Mouse (Mus musculus): ENCODE measurements around the gene Syt14.

Gene Syt14

GRCm38 (mm10) chr1:193035371-193036238, at the start of gene Syt14:
TSS of gene Syt14 (minus strand) at chr1:193035775.
- DNase-seq (ENCODE audit: low read depth, low spot score), result peak; percentile 98

GRCm38 (mm10) chr1:193084016-193084415, 48.4 kb upstream of the Syt14 start:
- peak; percentile 39 for DNase-seq (ENCODE audit: low read depth, low spot score)

GRCm38 (mm10) chr1:193083051-193083450, 47.5 kb upstream of the Syt14 start:
- DNase-seq (ENCODE audit: low read depth, low spot score), result no peak

GRCm38 (mm10) chr1:193082311-193082921, 46.8 kb upstream of the Syt14 start:
- no peak for DNase-seq (ENCODE audit: low read depth, low spot score)

GRCm38 (mm10) chr1:193062618-193063017, 27.0 kb upstream of the Syt14 start:
- no peak for DNase-seq (ENCODE audit: low read depth, low spot score)

- DNase-seq (ENCODE audit: low read depth, low spot score), result no peak
Measured at GRCm38 (mm10) chr1:193060167-193060566, 24.6 kb upstream of the Syt14 start.

- no peak for DNase-seq (ENCODE audit: low read depth, low spot score)
Measured at GRCm38 (mm10) chr1:193059596-193059995, 24.0 kb upstream of the Syt14 start.

- no peak for DNase-seq (ENCODE audit: low read depth, low spot score)
Measured at GRCm38 (mm10) chr1:193054401-193054800, 18.8 kb upstream of the Syt14 start.

GRCm38 (mm10) chr1:193053065-193053464, 17.5 kb upstream of the Syt14 start:
- no peak for DNase-seq (ENCODE audit: low read depth, low spot score)

- no peak for DNase-seq (ENCODE audit: low read depth, low spot score)
Measured at GRCm38 (mm10) chr1:193047616-193048015, 12.0 kb upstream of the Syt14 start.

- DNase-seq (ENCODE audit: low read depth, low spot score), result no peak
Measured at GRCm38 (mm10) chr1:193042760-193043295, 7.3 kb upstream of the Syt14 start.

- no peak for DNase-seq (ENCODE audit: low read depth, low spot score)
Measured at GRCm38 (mm10) chr1:193034951-193035370, 614 bp downstream of the Syt14 start.

GRCm38 (mm10) chr1:193024311-193024710, 11.3 kb downstream of the Syt14 start:
- DNase-seq (ENCODE audit: low read depth, low spot score), result no peak

GRCm38 (mm10) chr1:193012351-193012750, 23.2 kb downstream of the Syt14 start:
- no peak for DNase-seq (ENCODE audit: low read depth, low spot score)

- DNase-seq (ENCODE audit: low read depth, low spot score), result no peak
Measured at GRCm38 (mm10) chr1:193011000-193011769, 24.4 kb downstream of the Syt14 start.

GRCm38 (mm10) chr1:193004581-193004980, 31.0 kb downstream of the Syt14 start:
- DNase-seq (ENCODE audit: low read depth, low spot score), result no peak

GRCm38 (mm10) chr1:193003953-193004352, 31.6 kb downstream of the Syt14 start:
- DNase-seq (ENCODE audit: low read depth, low spot score), result no peak

- DNase-seq (ENCODE audit: low read depth, low spot score), result no peak
Measured at GRCm38 (mm10) chr1:193002307-193002706, 33.3 kb downstream of the Syt14 start.

GRCm38 (mm10) chr1:193001587-193001986, 34.0 kb downstream of the Syt14 start:
- no peak for DNase-seq (ENCODE audit: low read depth, low spot score)

- DNase-seq (ENCODE audit: low read depth, low spot score), result no peak
Measured at GRCm38 (mm10) chr1:193000908-193001307, 34.7 kb downstream of the Syt14 start.

GRCm38 (mm10) chr1:192994179-192994873, 41.2 kb downstream of the Syt14 start:
- no peak for DNase-seq (ENCODE audit: low read depth, low spot score)
